Mouse (Mus musculus): Measurements from ENCODE around the gene Parp16.
A peak's percentile ranks its signal among the peaks of the same experiment; 100 is the strongest.

Gene Parp16

DNA sequence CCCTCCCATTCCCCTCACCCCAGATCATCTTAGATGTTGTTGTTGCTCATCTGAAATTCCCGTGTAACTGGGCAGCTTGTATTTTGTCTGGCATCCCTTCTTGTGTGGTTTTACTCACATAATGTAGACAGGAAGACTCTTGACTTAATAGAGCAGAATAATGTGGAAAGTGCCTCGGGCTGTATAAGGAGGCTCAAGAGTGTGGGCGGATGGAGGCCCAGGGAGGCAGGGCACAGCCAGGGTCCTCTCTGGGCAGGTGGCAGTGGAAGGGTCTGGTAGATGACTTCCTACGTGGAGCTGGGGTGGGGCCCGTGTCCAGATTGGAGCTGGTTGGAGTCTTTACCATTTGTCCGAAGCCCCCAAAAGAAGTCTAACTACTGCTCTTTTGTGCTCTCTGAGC lies 28.8 kb downstream of the Parp16 start:
- Histone ChIP-seq H3K4me1 (replicated peaks; ENCODE audit: low read depth, low read length) (peaks cover 49% of the 10 kb centered on the region), H3K27me3 (ENCODE audit: insufficient read depth, low read length) (no peaks in the 10 kb centered on the region), H3K36me3 (ENCODE audit: insufficient read depth, low read length) (peaks cover 9% of the 10 kb centered on the region), H3K4me3 (replicated peaks; ENCODE audit: low read length) (no peak overlapping the region), H3K9me3 (ENCODE audit: low read length) (no peaks in the 10 kb centered on the region)
- TF ChIP-seq NANOG (IDR thresholded peaks at IDR 0.05; ENCODE audit: borderline replicate concordance, low read length) (no peak), POU5F1 (IDR thresholded peaks at IDR 0.05; ENCODE audit: borderline replicate concordance, low read length) (no peak), CTCF (conservative IDR thresholded peaks at IDR 0.05; ENCODE audit: low read length) (no peak)

DNA sequence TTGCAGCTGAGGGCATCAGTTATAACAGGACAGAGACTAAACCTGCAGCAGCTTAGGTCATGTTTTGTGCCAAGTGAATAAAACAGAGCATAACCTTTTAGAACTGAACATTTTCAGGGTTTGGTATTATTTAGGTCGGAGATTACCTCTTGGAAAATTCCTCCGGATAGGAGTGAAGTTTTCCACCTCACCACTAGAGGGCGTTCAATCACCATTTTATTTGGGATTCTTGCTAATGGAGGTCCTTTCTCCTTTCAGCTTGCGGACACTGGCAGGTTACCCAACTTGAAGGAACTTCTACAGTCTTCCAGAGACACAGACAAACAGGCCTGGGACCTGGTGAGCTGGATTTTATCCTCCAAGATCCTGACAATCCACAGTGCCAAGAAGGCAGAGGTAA lies 30.6 kb downstream of the Parp16 start:
- Histone ChIP-seq H3K27me3 (ENCODE audit: insufficient read depth, low read length) (no peaks in the 10 kb centered on the region), H3K4me1 (replicated peaks; ENCODE audit: low read depth, low read length) (peaks cover 48% of the 10 kb centered on the region), H3K4me3 (replicated peaks; ENCODE audit: low read length) (no peak overlapping the region), H3K9me3 (ENCODE audit: low read length) (no peaks in the 10 kb centered on the region), H3K36me3 (ENCODE audit: insufficient read depth, low read length) (peaks cover 27% of the 10 kb centered on the region)
- peak; percentile 94 for TF ChIP-seq CTCF (conservative IDR thresholded peaks at IDR 0.05; ENCODE audit: low read length)
- no peak for TF ChIP-seq POU5F1 (IDR thresholded peaks at IDR 0.05; ENCODE audit: borderline replicate concordance, low read length)

DNA sequence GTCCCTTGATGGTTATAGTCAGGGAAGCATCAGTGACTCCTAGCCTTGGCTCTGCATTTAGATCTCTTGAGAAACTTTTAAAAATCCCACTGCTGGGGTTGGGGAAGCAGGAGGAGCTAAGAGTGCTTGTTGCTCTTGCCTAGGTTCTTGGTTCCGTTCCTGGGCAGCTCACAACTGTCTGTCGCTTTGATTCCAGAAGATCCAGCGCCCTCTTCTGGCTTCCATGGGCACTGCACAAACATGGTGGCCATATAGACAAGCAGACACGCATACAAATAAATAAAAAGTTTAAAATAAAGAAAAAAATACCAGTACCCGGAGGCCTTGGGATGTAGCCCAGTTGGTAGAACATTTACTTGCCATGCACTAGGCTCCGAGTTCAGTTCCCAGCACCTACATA lies 35.1 kb downstream of the Parp16 start:
- TF ChIP-seq NANOG (IDR thresholded peaks at IDR 0.05; ENCODE audit: borderline replicate concordance, low read length) = no peak
- TF ChIP-seq CTCF (conservative IDR thresholded peaks at IDR 0.05; ENCODE audit: low read length) = no peak

DNA sequence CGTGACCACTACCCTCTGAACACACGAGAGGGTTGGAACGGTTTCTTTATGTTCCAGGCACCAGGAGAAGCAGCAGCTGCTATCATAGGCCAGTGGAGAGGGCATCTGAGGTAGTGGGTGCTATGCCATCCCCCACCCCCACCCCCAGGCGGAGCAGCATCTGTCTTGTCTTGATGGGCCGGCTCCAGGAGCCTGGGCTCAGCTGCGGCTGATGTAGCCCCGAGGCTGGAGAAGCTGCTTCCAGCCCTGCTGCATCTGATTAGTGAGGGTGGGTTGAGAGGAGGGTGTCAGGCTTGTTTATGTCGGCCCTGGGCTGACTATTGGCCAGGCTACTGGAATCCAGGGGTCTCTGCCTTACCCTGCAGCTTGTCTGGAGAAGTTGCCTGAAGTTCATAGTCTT lies 36.1 kb downstream of the Parp16 start:
- Histone ChIP-seq H3K4me1 (replicated peaks; ENCODE audit: low read depth, low read length) (peaks cover 20% of the 10 kb centered on the region), H3K4me3 (replicated peaks; ENCODE audit: low read length) (no peak overlapping the region), H3K27me3 (ENCODE audit: insufficient read depth, low read length) (no peaks in the 10 kb centered on the region), H3K9me3 (ENCODE audit: low read length) (no peaks in the 10 kb centered on the region), H3K36me3 (ENCODE audit: insufficient read depth, low read length) (peaks cover 59% of the 10 kb centered on the region)
- TF ChIP-seq CTCF (conservative IDR thresholded peaks at IDR 0.05; ENCODE audit: low read length) (no peak), POU5F1 (IDR thresholded peaks at IDR 0.05; ENCODE audit: borderline replicate concordance, low read length) (no peak), NANOG (IDR thresholded peaks at IDR 0.05; ENCODE audit: borderline replicate concordance, low read length) (no peak)

More for the DNA sequence above, 35.1 kb downstream of the Parp16 start:
- H3K9me3 ChIP-seq (ENCODE audit: low read length) = no peaks in the 10 kb centered on the region
- H3K4me3 ChIP-seq (replicated peaks; ENCODE audit: low read length) = no peak overlapping the region
- no peaks in the 10 kb centered on the region for H3K27me3 ChIP-seq (ENCODE audit: insufficient read depth, low read length)
- H3K36me3 ChIP-seq (ENCODE audit: insufficient read depth, low read length) = peaks cover 57% of the 10 kb centered on the region
- peaks cover 29% of the 10 kb centered on the region for H3K4me1 ChIP-seq (replicated peaks; ENCODE audit: low read depth, low read length)

DNA sequence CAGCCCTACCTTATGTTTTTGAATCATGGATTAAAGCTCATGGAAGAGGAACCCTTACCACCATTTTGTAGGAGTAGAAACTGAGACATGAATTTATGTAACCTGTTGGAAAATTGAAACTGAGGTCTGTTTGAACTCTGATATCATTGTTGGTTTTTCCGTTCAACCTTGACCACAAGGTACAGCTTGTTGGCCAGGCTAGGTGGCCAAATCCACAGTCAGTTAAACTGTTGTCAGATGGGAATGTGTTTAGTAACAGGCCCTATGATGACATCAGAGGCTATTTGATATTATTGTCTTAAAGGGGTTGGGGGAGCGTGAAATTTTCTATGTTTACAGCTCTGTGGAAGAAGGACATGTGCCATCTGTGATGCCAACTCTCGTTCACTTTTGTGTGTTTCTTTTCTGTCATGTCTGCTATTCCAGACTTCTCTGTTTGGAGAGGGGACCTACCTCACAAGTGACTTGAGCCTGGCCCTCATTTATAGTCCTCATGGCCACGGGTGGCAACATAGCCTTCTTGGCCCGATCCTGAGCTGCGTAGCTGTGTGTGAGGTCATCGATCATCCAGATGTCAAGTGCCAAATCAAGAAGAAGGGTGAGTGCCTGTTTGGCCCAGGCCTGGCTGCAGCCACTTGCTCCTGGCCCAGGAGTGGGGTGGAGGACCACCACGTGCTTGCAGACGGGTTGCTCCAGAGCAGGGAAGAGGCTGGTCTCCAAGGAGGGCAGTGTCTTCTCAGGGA lies 38.3 kb downstream of the Parp16 start:
- TF ChIP-seq CTCF (conservative IDR thresholded peaks at IDR 0.05; ENCODE audit: low read length) = no peak
- no peak for TF ChIP-seq NANOG (IDR thresholded peaks at IDR 0.05; ENCODE audit: borderline replicate concordance, low read length)
- no peak for TF ChIP-seq POU5F1 (IDR thresholded peaks at IDR 0.05; ENCODE audit: borderline replicate concordance, low read length)
- no peaks in the 10 kb centered on the region for H3K9me3 ChIP-seq (ENCODE audit: low read length)
- no peaks in the 10 kb centered on the region for H3K27me3 ChIP-seq (ENCODE audit: insufficient read depth, low read length)
- H3K4me1 ChIP-seq (replicated peaks; ENCODE audit: low read depth, low read length) = peaks cover 25% of the 10 kb centered on the region
- peaks cover 75% of the 10 kb centered on the region for H3K36me3 ChIP-seq (ENCODE audit: insufficient read depth, low read length)
- H3K4me3 ChIP-seq (replicated peaks; ENCODE audit: low read length) = no peak overlapping the region

DNA sequence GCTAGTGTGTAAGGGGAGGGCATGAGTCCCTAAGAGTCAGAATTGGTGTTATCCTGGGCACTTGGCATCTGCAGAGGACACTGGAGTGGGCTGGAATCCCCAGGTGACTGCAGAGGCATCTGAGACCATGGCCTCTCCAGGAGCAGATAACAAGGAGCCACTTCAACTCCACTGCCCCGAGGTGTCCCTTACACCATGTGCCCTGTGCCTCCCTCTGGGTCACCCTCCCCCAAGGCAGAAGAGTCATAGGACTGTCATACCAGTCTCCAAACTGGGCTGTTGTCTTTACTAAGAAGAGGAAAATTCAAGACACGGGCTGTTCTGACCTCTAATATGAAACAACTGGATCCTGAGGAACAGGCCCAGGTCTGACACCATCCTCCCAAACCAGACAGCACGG lies 39.6 kb downstream of the Parp16 start:
- TF ChIP-seq POU5F1 (IDR thresholded peaks at IDR 0.05; ENCODE audit: borderline replicate concordance, low read length) (no peak), NANOG (IDR thresholded peaks at IDR 0.05; ENCODE audit: borderline replicate concordance, low read length) (no peak), CTCF (conservative IDR thresholded peaks at IDR 0.05; ENCODE audit: low read length) (no peak)
- H3K4me3 ChIP-seq (replicated peaks; ENCODE audit: low read length) = no peak overlapping the region
- H3K9me3 ChIP-seq (ENCODE audit: low read length) = no peaks in the 10 kb centered on the region
- peaks cover 25% of the 10 kb centered on the region for H3K4me1 ChIP-seq (replicated peaks; ENCODE audit: low read depth, low read length)
- H3K36me3 ChIP-seq (ENCODE audit: insufficient read depth, low read length) = peaks cover 68% of the 10 kb centered on the region
- H3K27me3 ChIP-seq (ENCODE audit: insufficient read depth, low read length) = no peaks in the 10 kb centered on the region

DNA sequence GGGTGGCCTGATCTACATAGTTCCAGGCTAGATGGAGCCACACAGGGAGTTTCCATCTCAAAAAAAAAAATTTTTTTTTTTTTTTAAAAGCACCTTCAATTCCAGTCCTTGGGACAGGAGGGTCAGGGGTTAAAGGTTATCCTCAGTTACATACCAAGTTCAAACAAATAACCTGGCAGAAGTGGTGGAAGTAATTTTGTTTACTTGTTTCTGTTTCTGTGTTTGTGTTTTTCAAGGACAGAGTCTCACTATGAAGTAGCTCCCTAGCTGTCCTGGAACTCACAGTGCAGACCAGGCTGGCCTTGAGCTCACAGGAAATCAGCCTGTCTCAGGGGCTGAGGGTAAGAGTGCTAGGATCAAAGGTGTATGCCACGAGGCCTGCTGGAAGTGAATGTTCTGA lies 40.4 kb downstream of the Parp16 start:
- H3K27me3 ChIP-seq (ENCODE audit: insufficient read depth, low read length) = no peaks in the 10 kb centered on the region
- H3K4me3 ChIP-seq (replicated peaks; ENCODE audit: low read length) = no peak overlapping the region
- H3K36me3 ChIP-seq (ENCODE audit: insufficient read depth, low read length) = peaks cover 60% of the 10 kb centered on the region
- H3K9me3 ChIP-seq (ENCODE audit: low read length) = no peaks in the 10 kb centered on the region
- H3K4me1 ChIP-seq (replicated peaks; ENCODE audit: low read depth, low read length) = peaks cover 32% of the 10 kb centered on the region
- no peak for TF ChIP-seq NANOG (IDR thresholded peaks at IDR 0.05; ENCODE audit: borderline replicate concordance, low read length)
- no peak for TF ChIP-seq POU5F1 (IDR thresholded peaks at IDR 0.05; ENCODE audit: borderline replicate concordance, low read length)
- no peak for TF ChIP-seq CTCF (conservative IDR thresholded peaks at IDR 0.05; ENCODE audit: low read length)

DNA sequence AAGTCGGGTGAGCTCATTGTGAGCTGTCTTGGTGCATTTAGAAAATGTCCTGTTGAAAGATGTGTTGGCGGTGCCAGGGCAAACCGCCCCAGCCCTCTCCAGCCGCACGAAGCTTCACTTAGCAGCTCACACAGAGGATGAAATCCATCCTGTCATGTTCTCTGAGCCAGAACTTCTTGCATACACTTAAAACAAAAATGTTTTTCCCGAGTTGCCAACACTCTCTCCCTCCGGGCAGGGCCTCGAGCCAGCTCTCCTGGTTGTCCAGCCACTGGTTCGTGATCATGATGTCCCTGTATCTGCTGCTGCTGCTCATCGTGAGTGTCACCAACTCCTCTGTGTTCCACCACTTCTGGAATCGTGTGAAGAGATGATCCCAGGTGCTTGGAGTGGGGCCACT lies 42.5 kb downstream of the Parp16 start:
- Histone ChIP-seq H3K9me3 (ENCODE audit: low read length) (no peaks in the 10 kb centered on the region), H3K27me3 (ENCODE audit: insufficient read depth, low read length) (no peaks in the 10 kb centered on the region), H3K4me3 (replicated peaks; ENCODE audit: low read length) (no peak overlapping the region), H3K4me1 (replicated peaks; ENCODE audit: low read depth, low read length) (peaks cover 28% of the 10 kb centered on the region), H3K36me3 (ENCODE audit: insufficient read depth, low read length) (peaks cover 44% of the 10 kb centered on the region)
- no peak for TF ChIP-seq NANOG (IDR thresholded peaks at IDR 0.05; ENCODE audit: borderline replicate concordance, low read length)
- TF ChIP-seq CTCF (conservative IDR thresholded peaks at IDR 0.05; ENCODE audit: low read length) = no peak
- no peak for TF ChIP-seq POU5F1 (IDR thresholded peaks at IDR 0.05; ENCODE audit: borderline replicate concordance, low read length)
